Mouse (Mus musculus): Measurements from ENCODE around the gene Cox16.

Gene Cox16

GRCm38 (mm10) chr12:81324116-81324515 lies 160.8 kb downstream of the Cox16 start:
- DNase-seq, result no peak

GRCm38 (mm10) chr12:81321021-81321420 lies 163.9 kb downstream of the Cox16 start:
- DNase-seq, result no peak

- no peak for DNase-seq
Observed at GRCm38 (mm10) chr12:81317811-81318210, 167.1 kb downstream of the Cox16 start.

GRCm38 (mm10) chr12:81315953-81316352 lies 169.0 kb downstream of the Cox16 start:
- DNase-seq, result peak; percentile 71 to 88
